Mouse (Mus musculus) CH12.LX (cell line): Measurements from ENCODE around the gene Ago4. TPM values are rescaled to one million over a fixed set of nuclear protein-coding genes. Genes with fewer than 3 reads are reported as not detected.

Experiments used
- DNase-seq: peaks from one replicate; pipeline ENCODE4 v3.0.0-alpha.2; 2013; ENCODE audit errors: extremely low read depth
- H3K27ac ChIP-seq: 2 replicates; pipeline ENCODE4 v1.5.1; 2012; ENCODE audit warnings: low read depth, mild to moderate bottlenecking, control low read depth, moderate library complexity; ENCODE audit not compliant: insufficient read depth
- H3K27me3 ChIP-seq: replicated peaks from 2 replicates; pipeline ENCODE3; 2012; ENCODE audit warnings: inconsistent platforms
- H3K36me3 ChIP-seq, 2 experiments: replicated peaks in 1 of 2; 2 replicates each; pipeline versions ENCODE3 to v1.6.1; 2012; ENCODE audit warnings: inconsistent platforms in 1 of 2, low read length in 1 of 2, mild to moderate bottlenecking in 1 of 2, mixed read lengths in 1 of 2, moderate library complexity in 1 of 2; ENCODE audit not compliant: control insufficient read depth in 1 of 2, insufficient read depth in 1 of 2
- H3K4me1 ChIP-seq, 2 experiments: 2 replicates each; pipeline ENCODE4 v1.6.1; 2012; ENCODE audit warnings: inconsistent platforms in 1 of 2, moderate library complexity in 1 of 2; ENCODE audit not compliant: insufficient read depth in 2 of 2, control insufficient read depth in 1 of 2
- H3K4me2 ChIP-seq: 2 replicates; pipeline ENCODE4 v1.6.1; 2012; ENCODE audit warnings: low read depth, mild to moderate bottlenecking, control low read depth; ENCODE audit not compliant: poor library complexity, insufficient read depth, severe bottlenecking
- H3K4me3 ChIP-seq, 3 experiments: fragments of 150-350 bp in 1 of 3; sonication (generic) in 1 of 3; replicated peaks in 1 of 3; 2 replicates each; pipeline versions ENCODE3 to v1.5.1; 2011 to 2012; ENCODE audit warnings: low read depth in 2 of 3, low read length in 2 of 3, mild to moderate bottlenecking in 2 of 3, moderate library complexity in 2 of 3, control low read depth in 1 of 3, improper control_type of control experiment in 1 of 3, inconsistent platforms in 1 of 3, mixed read lengths in 1 of 3; ENCODE audit not compliant: poor library complexity in 1 of 3
- H3K79me2 ChIP-seq: replicated peaks from 2 replicates; pipeline ENCODE4 v1.6.1; 2012; ENCODE audit warnings: mild to moderate bottlenecking, moderate library complexity; ENCODE audit not compliant: control insufficient read depth, poor library complexity, insufficient read depth, severe bottlenecking; ENCODE audit errors: extremely low read depth
- H3K9ac ChIP-seq: 2 replicates; pipeline ENCODE4 v1.6.1; 2012; ENCODE audit warnings: low read depth, mild to moderate bottlenecking, control low read depth, moderate library complexity; ENCODE audit not compliant: insufficient read depth
- H3K9me3 ChIP-seq: replicated peaks from 2 replicates; pipeline ENCODE3; 2012; ENCODE audit warnings: low read length, inconsistent platforms, mixed read lengths
- BHLHE40 ChIP-seq: IDR thresholded peaks from 2 replicates; pipeline ENCODE4 v1.6.1; 2011; ENCODE audit warnings: mild to moderate bottlenecking, low read depth, low read length, improper control_type of control experiment
- CHD1 ChIP-seq: IDR thresholded peaks from 2 replicates; pipeline ENCODE4 v1.6.1; 2012; ENCODE audit warnings: low read depth, low read length, improper control_type of control experiment, inconsistent platforms
- CTCF ChIP-seq, 2 experiments: IDR thresholded peaks in 1 of 2; conservative IDR thresholded peaks in 1 of 2; 2 replicates each; pipeline ENCODE4 v1.5.1; 2011 to 2012; ENCODE audit warnings: low read depth in 2 of 2, low read length in 2 of 2, improper control_type of control experiment in 1 of 2, inconsistent platforms in 1 of 2, mild to moderate bottlenecking in 1 of 2, moderate library complexity in 1 of 2
- E2F4 ChIP-seq: IDR thresholded peaks from 2 replicates; pipeline ENCODE4 v1.6.1; 2011; ENCODE audit warnings: low read depth, low read length, improper control_type of control experiment; ENCODE audit not compliant: insufficient replicate concordance
- ELF1 ChIP-seq: IDR thresholded peaks from 2 replicates; pipeline ENCODE4 v1.6.1; 2014; ENCODE audit warnings: low read depth, mild to moderate bottlenecking, inconsistent platforms, low read length, improper control_type of control experiment
- EP300 ChIP-seq: IDR thresholded peaks from 2 replicates; pipeline ENCODE4 v1.6.1; 2011; ENCODE audit warnings: low read length, improper control_type of control experiment
- ETS1 ChIP-seq: conservative IDR thresholded peaks from 2 replicates; pipeline ENCODE4 v1.6.1; 2012; ENCODE audit warnings: low read depth, mild to moderate bottlenecking, inconsistent platforms, low read length, improper control_type of control experiment, moderate library complexity
- GABPA ChIP-seq: IDR thresholded peaks from 2 replicates; pipeline ENCODE4 v1.6.1; 2012; ENCODE audit warnings: low read depth, low read length, improper control_type of control experiment, inconsistent platforms; ENCODE audit not compliant: insufficient replicate concordance
- HCFC1 ChIP-seq: IDR thresholded peaks from 2 replicates; pipeline ENCODE4 v1.6.1; 2012; ENCODE audit warnings: low read depth, mild to moderate bottlenecking, inconsistent platforms, low read length, improper control_type of control experiment
- JUN ChIP-seq: IDR thresholded peaks from 2 replicates; pipeline ENCODE4 v1.6.1; 2011; ENCODE audit warnings: low read depth, mild to moderate bottlenecking, low read length, improper control_type of control experiment, moderate library complexity; ENCODE audit not compliant: insufficient read depth
- JUND ChIP-seq: conservative IDR thresholded peaks from 2 replicates; pipeline ENCODE4 v1.6.1; 2011; ENCODE audit warnings: low read depth, low read length, improper control_type of control experiment
- KAT2A ChIP-seq: IDR thresholded peaks from 2 replicates; pipeline ENCODE4 v1.6.1; 2012; ENCODE audit warnings: low read length, improper control_type of control experiment, inconsistent platforms; ENCODE audit not compliant: insufficient replicate concordance
- MAFK ChIP-seq: IDR thresholded peaks from 2 replicates; pipeline ENCODE4 v1.6.1; 2011; ENCODE audit warnings: low read length, improper control_type of control experiment; ENCODE audit not compliant: insufficient replicate concordance
- MAX ChIP-seq: IDR thresholded peaks from 2 replicates; pipeline ENCODE4 v1.6.1; 2011; ENCODE audit warnings: low read length, improper control_type of control experiment
- MAZ ChIP-seq: IDR thresholded peaks from 2 replicates; pipeline ENCODE4 v1.6.1; 2012; ENCODE audit warnings: low read depth, mild to moderate bottlenecking, inconsistent platforms, low read length, improper control_type of control experiment, moderate library complexity
- MXI1 ChIP-seq: IDR thresholded peaks from 2 replicates; pipeline ENCODE4 v1.6.1; 2011; ENCODE audit warnings: mild to moderate bottlenecking, low read depth, low read length, improper control_type of control experiment
- MYC ChIP-seq: IDR thresholded peaks from 2 replicates; pipeline ENCODE4 v1.6.1; 2011; ENCODE audit warnings: low read depth, mild to moderate bottlenecking, improper control_type of control experiment, low read length
- NELFE ChIP-seq: IDR thresholded peaks from 2 replicates; pipeline ENCODE4 v1.6.1; 2011; ENCODE audit warnings: low read depth, low read length, improper control_type of control experiment
- NRF1 ChIP-seq: IDR thresholded peaks from 2 replicates; pipeline ENCODE4 v1.6.1; 2014; ENCODE audit warnings: low read depth, mild to moderate bottlenecking, inconsistent platforms, low read length, improper control_type of control experiment, moderate library complexity
- POLR2A ChIP-seq: IDR thresholded peaks from 2 replicates; pipeline ENCODE4 v1.6.1; 2011; ENCODE audit warnings: low read depth, mild to moderate bottlenecking, improper control_type of control experiment, low read length
- POLR2AphosphoS2 ChIP-seq: IDR thresholded peaks from 2 replicates; pipeline ENCODE4 v1.6.1; 2011; ENCODE audit warnings: low read depth, low read length, improper control_type of control experiment
- RAD21 ChIP-seq: IDR thresholded peaks from 2 replicates; pipeline ENCODE4 v1.6.1; 2011; ENCODE audit warnings: low read depth, mild to moderate bottlenecking, low read length, improper control_type of control experiment, moderate library complexity
- RCOR1 ChIP-seq: conservative IDR thresholded peaks from 2 replicates; pipeline ENCODE4 v1.6.1; 2012; ENCODE audit warnings: low read depth, mild to moderate bottlenecking, inconsistent platforms, low read length, improper control_type of control experiment
- SIN3A ChIP-seq: IDR thresholded peaks from 2 replicates; pipeline ENCODE4 v1.6.1; 2012; ENCODE audit warnings: low read length, improper control_type of control experiment, inconsistent platforms
- SMC3 ChIP-seq: IDR thresholded peaks from 2 replicates; pipeline ENCODE4 v1.6.1; 2011; ENCODE audit warnings: low read depth, low read length, improper control_type of control experiment
- TBP ChIP-seq: conservative IDR thresholded peaks from 2 replicates; pipeline ENCODE4 v1.6.1; 2011; ENCODE audit warnings: low read depth, low read length, improper control_type of control experiment
- TCF12 ChIP-seq: IDR thresholded peaks from 2 replicates; pipeline ENCODE4 v1.6.1; 2014; ENCODE audit warnings: low read depth, mild to moderate bottlenecking, inconsistent platforms, low read length, improper control_type of control experiment
- UBTF ChIP-seq: IDR thresholded peaks from 2 replicates; pipeline ENCODE4 v1.6.1; 2012; ENCODE audit warnings: low read depth, mild to moderate bottlenecking, inconsistent platforms, low read length, improper control_type of control experiment, moderate library complexity
- USF1 ChIP-seq: IDR thresholded peaks from 2 replicates; pipeline ENCODE4 v1.6.1; 2014; ENCODE audit warnings: low read depth, mild to moderate bottlenecking, inconsistent platforms, low read length, improper control_type of control experiment
- USF2 ChIP-seq: conservative IDR thresholded peaks from 2 replicates; pipeline ENCODE4 v1.6.1; 2011; ENCODE audit warnings: low read depth, low read length, improper control_type of control experiment
- ZC3H11A ChIP-seq: IDR thresholded peaks from 2 replicates; pipeline ENCODE4 v1.6.1; 2012; ENCODE audit warnings: low read depth, mild to moderate bottlenecking, inconsistent platforms, low read length, improper control_type of control experiment
- ZNF384 ChIP-seq: IDR thresholded peaks from 2 replicates; pipeline ENCODE4 v1.6.1; 2012; ENCODE audit warnings: low read depth, low read length, improper control_type of control experiment, inconsistent platforms
- dilution Hi-C: fragments of 300-500 bp; cut with MboI; formaldehyde crosslinking; loops from 2 replicates; pipeline ENCODE4 v1.14.3; 2020; ENCODE audit warnings: low sequenced_read_pairs; ENCODE audit not compliant: extremely low pct_unique_long_range_greater_than_20kb, extremely low pct_ligation_motif_present
- in situ Hi-C: fragments of 300-500 bp; cut with MboI; formaldehyde crosslinking; loops from 3 replicates; pipeline ENCODE4 v1.14.3; 2019; ENCODE audit warnings: low sequenced_read_pairs, low pct_ligation_motif_present, low pct_unique_long_range_greater_than_20kb, mixed read lengths
- polyA plus RNA-seq: library from polyadenylated mRNA; unstranded; fragments of >175 nt; gene quantifications from 2 replicates; pipeline ENCODE4 v1.2.1, GENCODE M21; 2012; ENCODE audit warnings: low read depth; ENCODE audit not compliant: insufficient read length
- total RNA-seq, 2 experiments: library from RNA; depleted of rRNA; stranded (reverse); fragments of 300-350 nt in 1 of 2; fragments of >200 nt in 1 of 2; gene quantifications; 2 replicates each; pipeline ENCODE4 v1.2.3; 2012 to 2014

Ago4 gene
- total and polyA plus RNA-seq, 3 experiments, result 1.2 to 2.6 (median 1.3) TPM

GRCm38 (mm10) chr4:126540487-126541071, 7.3 kb upstream of the Ago4 start:
- Histone ChIP-seq H3K27ac (no peak overlapping the region), H3K79me2 (no peaks in the 10 kb centered on the region), H3K9me3 (no peaks in the 10 kb centered on the region), H3K4me2 (no peak overlapping the region), H3K27me3 (no peaks in the 10 kb centered on the region), H3K36me3 (no peaks in the 10 kb centered on the region), H3K4me1 (peaks cover 8 to 52% of the 10 kb centered on the region in 2 experiments), H3K4me3 (no peak overlapping the region), H3K9ac (no peak overlapping the region)
- dilution Hi-C loops, result no loop called here
- TF ChIP-seq GABPA (no peak), MAX (no peak)
- in situ Hi-C loops, result loop anchor here (5.0 kb wide), 1 partner anchor 213 kb away; the partner anchor contains the start of gene Tekt2
- DNase-seq, result peak; percentile 41

- H3K9me3 ChIP-seq, result no peaks in the 10 kb centered on the region
- no peaks in the 10 kb centered on the region for H3K36me3 ChIP-seq
- in situ Hi-C loops (no loop called here), dilution Hi-C loops (no loop called here)
- H3K4me3 ChIP-seq, result no peak overlapping the region
- peak overlapping the region; percentile 9; the same call in 1 of the 2 replicates for H3K4me2 ChIP-seq
- H3K79me2 ChIP-seq, result no peaks in the 10 kb centered on the region
- H3K27ac ChIP-seq, result peak overlapping the region; percentile 49
- peaks cover 7% of the 10 kb centered on the region for H3K27me3 ChIP-seq
- H3K4me1 ChIP-seq, result peaks cover 8 to 50% of the 10 kb centered on the region in 2 experiments
- peak; percentile 87 for DNase-seq
- no peak overlapping the region for H3K9ac ChIP-seq
- TF ChIP-seq POLR2A, result peak; percentile 39; the same call in 1 of the 2 replicates
- TF ChIP-seq USF1, result no peak
- no peak for TF ChIP-seq NRF1
- TF ChIP-seq RCOR1, result 0 out of 2 replicates have a peak, but pooled peaks have one; percentile 24
- no peak for TF ChIP-seq UBTF
- TF ChIP-seq BHLHE40, result peak; percentile 63
- TF ChIP-seq ZNF384, result no peak
- no peak; the same call in 1 of the 2 replicates for TF ChIP-seq MYC
- TF ChIP-seq TCF12, result peak; percentile 52; the same call in 1 of the 2 replicates
- TF ChIP-seq USF2, result no peak
- TF ChIP-seq KAT2A, result 0 out of 2 replicates have a peak, but pooled peaks have one; percentile 64
- peak; percentile 86 for TF ChIP-seq EP300
- no peak for TF ChIP-seq RAD21
- no peak for TF ChIP-seq CTCF (conservative IDR thresholded peaks at IDR 0.05 in 1 of 2, IDR thresholded peaks at IDR 0.05 in 1 of 2; ENCODE audit: low read depth in 2 of 2, low read length in 2 of 2)
- no peak for TF ChIP-seq GABPA
- peak; percentile 62 for TF ChIP-seq ETS1
- no peak for TF ChIP-seq JUND
- TF ChIP-seq NELFE, result no peak
- TF ChIP-seq SMC3, result no peak
- TF ChIP-seq TBP, result no peak
- TF ChIP-seq POLR2AphosphoS2, result no peak
- peak; percentile 66 for TF ChIP-seq SIN3A
- TF ChIP-seq MXI1, result peak; percentile 36; the same call in 1 of the 2 replicates
- TF ChIP-seq ELF1, result peak; percentile 45; the same call in 1 of the 2 replicates
- TF ChIP-seq MAFK, result no peak
- no peak for TF ChIP-seq CHD1
- TF ChIP-seq MAZ, result no peak
- TF ChIP-seq E2F4, result no peak
- no peak for TF ChIP-seq MAX
- TF ChIP-seq JUN, result no peak
- no peak for TF ChIP-seq ZC3H11A
- no peak; the same call in 1 of the 2 replicates for TF ChIP-seq HCFC1
Measured at GRCm38 (mm10) chr4:126536865-126537264, 3.6 kb upstream of the Ago4 start.
